Comparison of ENCODE assay signal across 8 mouse cellular contexts in the genomic region with DNA sequence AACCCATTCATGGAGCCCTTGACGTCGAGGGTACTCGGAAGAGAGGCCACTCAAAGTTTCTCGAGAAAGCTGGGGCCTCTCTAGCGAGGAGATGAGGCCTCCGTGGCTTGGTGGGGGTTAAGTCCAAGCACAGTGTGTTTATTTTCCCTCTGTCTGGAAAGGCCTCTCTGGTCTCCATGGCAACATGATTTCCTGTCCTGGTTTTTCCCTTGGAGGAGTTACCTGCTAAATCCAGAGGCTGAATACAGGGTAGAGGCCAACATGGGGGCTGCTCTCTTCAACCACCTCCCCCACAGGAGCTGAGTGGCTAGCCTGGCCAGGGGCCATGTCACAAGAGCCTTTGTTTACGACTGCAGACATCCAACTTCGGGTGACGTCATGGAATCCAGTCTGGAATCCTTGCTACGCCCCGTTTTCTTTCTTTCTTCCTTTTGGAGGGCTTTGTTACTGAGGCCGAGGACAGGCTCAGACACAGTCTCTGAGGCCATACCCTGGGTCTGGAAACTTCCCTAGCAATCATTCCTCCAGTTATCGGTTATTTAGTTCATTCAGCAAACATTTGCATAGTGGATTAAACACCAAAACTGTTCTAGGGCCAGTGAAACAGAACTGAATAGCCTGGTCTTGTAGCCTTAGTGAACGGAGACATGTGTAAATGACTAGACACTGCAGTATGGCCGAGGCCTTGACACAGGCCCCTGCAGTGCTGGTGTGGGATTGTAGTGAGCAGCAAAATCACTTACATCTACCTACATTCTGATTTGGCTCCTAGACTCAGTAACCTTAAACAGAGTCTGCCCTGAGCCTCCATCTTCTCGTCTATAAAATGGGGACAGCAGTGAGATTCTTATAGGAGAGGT. TPM values are rescaled to one million over a fixed set of nuclear protein-coding genes. Genes with fewer than 3 reads are reported as not detected.
DNase-seq lines count a peak whose midpoint lies in the region; ATAC-seq and TF ChIP-seq lines count a peak whose summit lies in the region.

No protein-coding gene starts in this region.

- 18% methylated on average over 16 of the region's 16 CpGs for WGBS in lung, adult 2 months

- no peak overlapping the region for H3K4me3 ChIP-seq in lung, adult 2 months (replicated peaks; ENCODE audit: extremely low read depth, low read depth, low read length)

- 0 out of 2 replicates have a peak, but pooled peaks have one; percentile 21 for TF ChIP-seq POLR2A in lung, adult 2 months (IDR thresholded peaks at IDR 0.05; ENCODE audit: borderline replicate concordance, extremely low read depth, low read depth, low read length)

- peak; percentile 50 to 81 for DNase-seq in urinary bladder, adult 18-20 months (ENCODE audit: low spot score in 2 of 2)
- no peak for DNase-seq in urinary bladder, postnatal 10 days (ENCODE audit: low spot score)
- DNase-seq in forelimb bud, embryonic 11.5 days (ENCODE audit: low read depth, low spot score), result peak; percentile 96
- peak; percentile 89 for DNase-seq in heart, postnatal 4 days
- DNase-seq in layer of hippocampus, adult 9-11 months, result peak; percentile 69
- DNase-seq in lung, adult 2 months, result peak; percentile 87
- peak; percentile 32 for DNase-seq in retina, adult 2 months (ENCODE audit: low read depth, low spot score)

- no peak for ATAC-seq in erythroid progenitor cell, adult 5-6 weeks (replicated peaks; ENCODE audit: low FRiP score, poor library complexity, severe bottlenecking)

- peaks cover 7% of the 10 kb centered on the region; the same call in 1 of the 2 replicates for H3K4me1 ChIP-seq in lung, adult 2 months (ENCODE audit: control insufficient read depth, insufficient read depth, low read length)

- no peak for TF ChIP-seq CTCF in lung, adult 2 months (IDR thresholded peaks at IDR 0.05; ENCODE audit: insufficient read depth, low read length)

RNA-seq across cellular contexts. Expression of gene Tnrc6a, which starts 25.6 kb away (rescaled TPM):
- total RNA-seq in heart, postnatal 4 days (2021), result 10 to 100 TPM; 44.5 to 50.1 TPM
- 30.5 and 33.2 TPM in 2 replicates for polyA plus RNA-seq in lung, adult 2 months (2012; rRNA removed)
- total RNA-seq in erythroid progenitor cell, adult 5-6 weeks (2015; ENCODE audit: low replicate concordance), result 35.2 and 38.6 TPM in 2 replicates
- total RNA-seq in erythroid progenitor cell, adult 5-6 weeks (2017; ENCODE audit: low replicate concordance), result 41.8 and 57.6 TPM in 2 replicates
